Mouse (Mus musculus): ENCODE results near the gene Prkce. TPM values are rescaled to one million over a fixed set of nuclear protein-coding genes. Genes with fewer than 3 reads are reported as not detected.
A peak's percentile ranks its signal among the peaks of the same experiment; 100 is the strongest.

The Prkce gene
- total RNA-seq, 2 experiments from 2014 or later, result 21.2 to 25.2 TPM

GRCm38 (mm10) chr17:86690871-86691390 lies 523.3 kb downstream of the Prkce start:
- DNase-seq, result no peak
- intact Hi-C loops (cut with DNase I), result no loop called here

DNA sequence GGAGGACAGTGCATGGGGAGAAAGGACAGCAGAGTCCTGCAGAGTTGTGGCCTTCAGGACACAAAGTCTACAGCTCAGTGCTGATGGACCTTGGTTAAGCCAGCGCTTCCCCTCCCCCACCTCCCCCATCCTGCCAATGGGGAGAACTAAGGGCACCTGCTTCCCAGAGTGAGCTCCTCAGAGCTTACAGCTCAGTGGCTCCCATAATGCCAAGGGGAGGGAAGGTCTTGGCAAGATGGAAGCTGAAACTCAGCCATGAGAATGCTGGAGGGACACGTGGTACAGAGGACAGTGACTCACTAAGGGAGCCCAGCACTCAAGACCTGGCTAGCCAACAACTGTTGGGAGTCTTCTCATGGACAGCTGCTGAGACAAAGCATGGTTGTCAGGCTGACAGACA lies 530.2 kb downstream of the Prkce start:
- DNase-seq, result peak in 1 of 2 experiments; percentile 25

DNA sequence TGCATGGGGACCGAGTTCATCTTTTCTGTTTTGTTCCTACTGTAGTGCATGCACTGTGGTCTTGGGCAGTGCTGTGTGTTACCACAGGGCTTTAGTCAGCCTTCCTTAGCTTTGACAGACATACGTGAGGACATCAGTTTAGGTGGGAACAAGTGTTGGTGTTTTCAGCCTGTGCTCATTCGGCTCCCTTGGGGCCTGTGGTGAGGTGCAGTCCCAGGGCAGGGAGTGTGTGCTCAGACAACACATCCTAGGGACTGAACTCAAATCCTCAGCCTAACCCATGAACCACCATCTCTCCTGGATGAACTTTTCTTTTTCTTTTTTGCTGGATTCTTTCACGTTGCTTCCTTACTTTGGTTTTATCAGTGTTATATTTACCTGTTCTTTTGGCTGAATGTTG lies 535.8 kb downstream of the Prkce start:
- DNase-seq, result no peak
- intact Hi-C loops (cut with DNase I), result no loop called here

More for the DNA sequence above, 530.2 kb downstream of the Prkce start:
- intact Hi-C loops (cut with DNase I), result no loop called here

- DNase-seq, result no peak
Measured at GRCm38 (mm10) chr17:86705236-86705635, 537.7 kb downstream of the Prkce start.

GRCm38 (mm10) chr17:86706467-86706866 lies 538.9 kb downstream of the Prkce start:
- intact Hi-C loops (cut with DNase I), result loop anchor here (5.0 kb wide), 1 partner anchor 114 kb away; no protein-coding TSS in a partner anchor
- no peak for DNase-seq

More at GRCm38 (mm10) chr17:86705236-86705635, 537.7 kb downstream of the Prkce start:
- intact Hi-C loops (cut with DNase I), result loop anchor here (5.0 kb wide), 1 partner anchor 113 kb away; no protein-coding TSS in a partner anchor

Other genes with a start within 250 kb of the Prkce start
- gene Srbd1, start 22.6 kb upstream of the Prkce start, total RNA-seq (2021), result 10 to 100 TPM; 10.9 to 11.4 TPM